In genomic region chr10:66743254-66743653, GRCm38 (mm10) we compare ENCODE assay signal across 17 mouse cellular contexts.
A peak's percentile ranks its signal among the peaks of the same experiment; 100 is the strongest.
DNase-seq lines count a peak whose midpoint lies in the region; ATAC-seq and TF ChIP-seq lines count a peak whose summit lies in the region.
"Had no signal": no experiment of that assay in that cellular context is flagged by ENCODE, and none has a peak within 500 bp of the region (broad histone marks: within the 10 kb centered on the region; RNA-seq: fewer than 3 reads in every experiment).

No protein-coding gene starts in this region.

- 72% methylated on average over 6 of the region's 6 CpGs for WGBS in forebrain, embryonic 13.5 days
- WGBS in forebrain, embryonic 12.5 days, result 88% methylated on average over 6 of the region's 6 CpGs
- 64% methylated on average over 6 of the region's 6 CpGs for WGBS in hindbrain, embryonic 15.5 days
- 89% methylated on average over 6 of the region's 6 CpGs for WGBS in hindbrain, embryonic 10.5 days
- WGBS in midbrain, postnatal 0 days, result 68% methylated on average over 6 of the region's 6 CpGs
- 70% methylated on average over 6 of the region's 6 CpGs for WGBS in midbrain, embryonic 15.5 days

- 0 out of 2 replicates have a peak, but pooled peaks cover 2% of the 10 kb centered on the region for H3K4me1 ChIP-seq in forebrain, embryonic 13.5 days
- H3K4me1 ChIP-seq in forebrain, embryonic 12.5 days, result no peaks in the 10 kb centered on the region
- H3K4me1 ChIP-seq in hindbrain, embryonic 15.5 days (replicated peaks), result no peaks in the 10 kb centered on the region
- H3K4me1 ChIP-seq in hindbrain, embryonic 10.5 days (replicated peaks), result no peaks in the 10 kb centered on the region; the same call in 1 of the 2 replicates
- H3K4me1 ChIP-seq in midbrain, postnatal 0 days (ENCODE audit: insufficient read depth, low read length), result no peaks in the 10 kb centered on the region
- no peaks in the 10 kb centered on the region for H3K4me1 ChIP-seq in midbrain, embryonic 15.5 days
- H3K4me1 ChIP-seq: embryonic facial prominence, embryonic 12.5 days; liver, embryonic 12.5 days; midbrain, embryonic 12.5 days had no signal

- no peak overlapping the region for H3K4me2 ChIP-seq in forebrain, embryonic 13.5 days
- H3K4me2 ChIP-seq in forebrain, embryonic 12.5 days, result no peak overlapping the region
- H3K4me2 ChIP-seq in hindbrain, embryonic 15.5 days, result no peak overlapping the region
- H3K4me2 ChIP-seq in midbrain, postnatal 0 days (ENCODE audit: low read depth, low read length, poor library complexity, severe bottlenecking), result no peak overlapping the region
- H3K4me2 ChIP-seq in midbrain, embryonic 15.5 days, result no peak overlapping the region
- H3K4me2 ChIP-seq: embryonic facial prominence, embryonic 12.5 days; liver, embryonic 12.5 days; lung, embryonic 14.5 days; midbrain, embryonic 12.5 days had no signal

- TF ChIP-seq CTCF in midbrain, postnatal 0 days (IDR thresholded peaks at IDR 0.05), result no peak

- H3K9me3 ChIP-seq in forebrain, embryonic 13.5 days (replicated peaks), result no peaks in the 10 kb centered on the region
- no peaks in the 10 kb centered on the region for H3K9me3 ChIP-seq in forebrain, embryonic 12.5 days
- no peaks in the 10 kb centered on the region for H3K9me3 ChIP-seq in hindbrain, embryonic 15.5 days
- H3K9me3 ChIP-seq in hindbrain, embryonic 10.5 days, result no peaks in the 10 kb centered on the region
- no peaks in the 10 kb centered on the region for H3K9me3 ChIP-seq in midbrain, postnatal 0 days (ENCODE audit: low read length)
- no peaks in the 10 kb centered on the region for H3K9me3 ChIP-seq in midbrain, embryonic 15.5 days
- H3K9me3 ChIP-seq: embryonic facial prominence, embryonic 12.5 days; liver, embryonic 12.5 days; midbrain, embryonic 12.5 days had no signal

- no peaks in the 10 kb centered on the region for H3K27me3 ChIP-seq in forebrain, embryonic 13.5 days
- H3K27me3 ChIP-seq in forebrain, embryonic 12.5 days, result no peaks in the 10 kb centered on the region
- H3K27me3 ChIP-seq in hindbrain, embryonic 15.5 days, result no peaks in the 10 kb centered on the region
- H3K27me3 ChIP-seq in hindbrain, embryonic 10.5 days (ENCODE audit: insufficient read depth, poor library complexity, severe bottlenecking), result no peaks in the 10 kb centered on the region
- no peaks in the 10 kb centered on the region for H3K27me3 ChIP-seq in midbrain, postnatal 0 days (ENCODE audit: insufficient read depth, low read length)
- no peaks in the 10 kb centered on the region for H3K27me3 ChIP-seq in midbrain, embryonic 15.5 days (replicated peaks)
- H3K27me3 ChIP-seq: embryonic facial prominence, embryonic 12.5 days; liver, embryonic 12.5 days; midbrain, embryonic 12.5 days had no signal

- no peak overlapping the region for H3K4me3 ChIP-seq in forebrain, embryonic 13.5 days
- H3K4me3 ChIP-seq in forebrain, embryonic 12.5 days (replicated peaks), result no peak overlapping the region
- no peak overlapping the region for H3K4me3 ChIP-seq in hindbrain, embryonic 15.5 days
- no peak overlapping the region for H3K4me3 ChIP-seq in hindbrain, embryonic 10.5 days
- no peak overlapping the region for H3K4me3 ChIP-seq in midbrain, postnatal 0 days (ENCODE audit: low read depth, low read length)
- no peak overlapping the region for H3K4me3 ChIP-seq in midbrain, embryonic 15.5 days
- H3K4me3 ChIP-seq: embryonic facial prominence, embryonic 12.5 days; liver, embryonic 12.5 days; midbrain, embryonic 12.5 days had no signal

- H3K27ac ChIP-seq in forebrain, embryonic 13.5 days, result no peak overlapping the region
- H3K27ac ChIP-seq in forebrain, embryonic 12.5 days, result no peak overlapping the region
- no peak overlapping the region for H3K27ac ChIP-seq in hindbrain, embryonic 15.5 days (replicated peaks)
- H3K27ac ChIP-seq in hindbrain, embryonic 10.5 days, result no peak overlapping the region
- H3K27ac ChIP-seq in midbrain, postnatal 0 days (ENCODE audit: low read depth, low read length), result no peak overlapping the region
- no peak overlapping the region for H3K27ac ChIP-seq in midbrain, embryonic 15.5 days
- H3K27ac ChIP-seq: embryonic facial prominence, embryonic 12.5 days; kidney, postnatal 0 days; liver, embryonic 12.5 days; midbrain, embryonic 12.5 days had no signal

- DNase-seq in hindbrain, embryonic 10.5 days (ENCODE audit: low spot score), result no peak
- peak; percentile 85 for DNase-seq in midbrain, postnatal 0 days (ENCODE audit: low spot score)
- no peak for DNase-seq in urinary bladder, adult 18-20 months (ENCODE audit: low spot score in 2 of 2)
- no peak for DNase-seq in thymus, postnatal 10 days (ENCODE audit: low spot score in 2 of 2)
- DNase-seq: adrenal gland, postnatal 10 days; cerebellum, adult 2 months; lung, embryonic 14.5 days; right cerebral cortex, postnatal 14 days; thymus, postnatal 36 days had no signal

- no peaks in the 10 kb centered on the region for H3K36me3 ChIP-seq in forebrain, embryonic 13.5 days (ENCODE audit: poor library complexity, severe bottlenecking)
- no peaks in the 10 kb centered on the region for H3K36me3 ChIP-seq in forebrain, embryonic 12.5 days (replicated peaks)
- no peaks in the 10 kb centered on the region for H3K36me3 ChIP-seq in hindbrain, embryonic 15.5 days
- H3K36me3 ChIP-seq in hindbrain, embryonic 10.5 days, result no peaks in the 10 kb centered on the region
- no peaks in the 10 kb centered on the region for H3K36me3 ChIP-seq in midbrain, postnatal 0 days (ENCODE audit: insufficient read depth, low read length)
- H3K36me3 ChIP-seq in midbrain, embryonic 15.5 days (replicated peaks), result no peaks in the 10 kb centered on the region
- H3K36me3 ChIP-seq: embryonic facial prominence, embryonic 12.5 days; liver, embryonic 12.5 days; midbrain, embryonic 12.5 days had no signal

- ATAC-seq in forebrain, embryonic 13.5 days, result peak; percentile 41; the same call in 1 of the 2 replicates
- no peak for ATAC-seq in forebrain, embryonic 12.5 days (ENCODE audit: low FRiP score)
- ATAC-seq in hindbrain, embryonic 15.5 days (ENCODE audit: low FRiP score, low read depth), result peak; percentile 61; the same call in 1 of the 2 replicates
- ATAC-seq in midbrain, postnatal 0 days (ENCODE audit: low FRiP score), result no peak
- ATAC-seq in midbrain, embryonic 15.5 days (replicated peaks), result no peak
- ATAC-seq: liver, embryonic 12.5 days had no signal

- H3K9ac ChIP-seq in forebrain, embryonic 13.5 days, result no peak overlapping the region
- no peak overlapping the region for H3K9ac ChIP-seq in forebrain, embryonic 12.5 days
- no peak overlapping the region for H3K9ac ChIP-seq in hindbrain, embryonic 15.5 days
- no peak overlapping the region for H3K9ac ChIP-seq in midbrain, postnatal 0 days (replicated peaks; ENCODE audit: low read length, poor library complexity, severe bottlenecking)
- no peak overlapping the region for H3K9ac ChIP-seq in midbrain, embryonic 15.5 days
- H3K9ac ChIP-seq: embryonic facial prominence, embryonic 12.5 days; liver, embryonic 12.5 days; lung, embryonic 14.5 days; midbrain, embryonic 12.5 days had no signal

Comparison
In these comparisons a context has a peak if more than half of its experiments do, and no peak if none do; other contexts are left out.
1. ATAC-seq: peak in forebrain, embryonic 13.5 days (single experiment) and hindbrain, embryonic 15.5 days (single experiment); none in forebrain, embryonic 12.5 days (single experiment), midbrain, postnatal 0 days (single experiment) and midbrain, embryonic 15.5 days (single experiment).